Mouse (Mus musculus) embryonic facial prominence, embryonic 12.5 days (tissue): ENCODE data around the gene Uqcc2. TPM values are rescaled to one million over a fixed set of nuclear protein-coding genes. Genes with fewer than 3 reads are reported as not detected.

Experiments
- ATAC-seq: fragments of 200-750 bp; cut with Nextera tagmentation; 2 replicates; pipeline ENCODE4 v1.8.0; 2017; ENCODE audit not compliant: insufficient number of reproducible peaks, insufficient read depth, low FRiP score, low TSS enrichment
- H3K27ac ChIP-seq: fragments of 300-500 bp; sonication (generic); 2 replicates; pipeline ENCODE4 v1.5.1; 2016; ENCODE audit warnings: mild to moderate bottlenecking
- H3K27me3 ChIP-seq: fragments of 300-500 bp; sonication (generic); 2 replicates; pipeline ENCODE4 v1.6.1; 2016; ENCODE audit warnings: mild to moderate bottlenecking, moderate library complexity
- H3K36me3 ChIP-seq: fragments of 300-500 bp; sonication (generic); 2 replicates; pipeline ENCODE4 v1.6.1; 2016; ENCODE audit warnings: mild to moderate bottlenecking
- H3K4me1 ChIP-seq: fragments of 300-500 bp; sonication (generic); 2 replicates; pipeline ENCODE4 v1.6.1; 2016
- H3K4me2 ChIP-seq: fragments of 300-500 bp; sonication (generic); replicated peaks from 2 replicates; pipeline ENCODE4 v1.6.1; 2016; ENCODE audit warnings: mild to moderate bottlenecking, moderate library complexity
- H3K4me3 ChIP-seq: fragments of 300-500 bp; sonication (generic); 2 replicates; pipeline ENCODE4 v1.5.1; 2016; ENCODE audit warnings: mild to moderate bottlenecking
- H3K9ac ChIP-seq: fragments of 300-500 bp; sonication (generic); 2 replicates; pipeline ENCODE4 v1.6.1; 2016; ENCODE audit warnings: mild to moderate bottlenecking, moderate library complexity
- H3K9me3 ChIP-seq: fragments of 300-500 bp; sonication (generic); 2 replicates; pipeline ENCODE4 v1.6.1; 2016; ENCODE audit warnings: mild to moderate bottlenecking, moderate library complexity
- WGBS: fragments of 180-500 bp; shearing (Covaris S2); methylation state at CpG from one replicate; pipeline ENCODE4 v1.1.7; 2016; 5-methylcytosine and 5-hydroxymethylcytosine counted together
- polyA plus RNA-seq: library from polyadenylated mRNA; unstranded; fragments of >200 nt; fragmentation: Nextera tagmentation; extraction: Ambion mirVana; gene quantifications from 2 replicates; pipeline ENCODE4 v1.2.1, GENCODE M21; 2016

The Uqcc2 gene
- polyA plus RNA-seq, 1 experiment from 2014 or later, result 340 TPM

- Histone ChIP-seq H3K9me3 (no peaks in the 10 kb centered on the region), H3K27me3 (no peaks in the 10 kb centered on the region), H3K36me3 (peaks cover 55% of the 10 kb centered on the region), H3K4me1 (peaks cover 17% of the 10 kb centered on the region), H3K4me2 (no peak overlapping the region), H3K4me3 (no peak overlapping the region), H3K9ac (no peak overlapping the region), H3K27ac (no peak overlapping the region)
- 82% methylated on average over 7 of the region's 7 CpGs for WGBS
- ATAC-seq, result no peak
Measured at GRCm38 (mm10) chr17:27121781-27122180, 11.9 kb downstream of the Uqcc2 start.

- no peak overlapping the region for H3K4me3 ChIP-seq
- no peak overlapping the region for H3K4me2 ChIP-seq
- H3K27me3 ChIP-seq, result no peaks in the 10 kb centered on the region
- 48% methylated on average over 14 of the region's 14 CpGs for WGBS
- H3K4me1 ChIP-seq, result peaks cover 17% of the 10 kb centered on the region
- no peaks in the 10 kb centered on the region for H3K9me3 ChIP-seq
- no peak overlapping the region for H3K9ac ChIP-seq
- no peak overlapping the region for H3K27ac ChIP-seq
- no peak for ATAC-seq
- H3K36me3 ChIP-seq, result peaks cover 58% of the 10 kb centered on the region
Measured at GRCm38 (mm10) chr17:27121266-27121665, 12.4 kb downstream of the Uqcc2 start.

GRCm38 (mm10) chr17:27120561-27121024, 13.1 kb downstream of the Uqcc2 start:
- Histone ChIP-seq H3K4me1 (peaks cover 17% of the 10 kb centered on the region), H3K4me3 (no peak overlapping the region), H3K4me2 (0 out of 2 replicates have a peak overlapping the region, but pooled peaks have one; percentile 14), H3K9me3 (no peaks in the 10 kb centered on the region), H3K36me3 (peaks cover 60% of the 10 kb centered on the region), H3K9ac (0 out of 2 replicates have a peak overlapping the region, but pooled peaks have one; percentile 10), H3K27me3 (no peaks in the 10 kb centered on the region), H3K27ac (no peak overlapping the region)
- no peak for ATAC-seq
- 10% methylated on average over 18 of the region's 18 CpGs for WGBS

GRCm38 (mm10) chr17:27119954-27120353, 13.8 kb downstream of the Uqcc2 start:
- Histone ChIP-seq H3K9ac (no peak overlapping the region), H3K9me3 (no peaks in the 10 kb centered on the region), H3K4me3 (no peak overlapping the region), H3K27ac (no peak overlapping the region), H3K4me1 (peaks cover 15% of the 10 kb centered on the region), H3K36me3 (peaks cover 59% of the 10 kb centered on the region), H3K27me3 (no peaks in the 10 kb centered on the region), H3K4me2 (no peak overlapping the region)
- ATAC-seq, result no peak
- WGBS, result 64% methylated on average over 8 of the region's 8 CpGs

GRCm38 (mm10) chr17:27119540-27119895, 14.2 kb downstream of the Uqcc2 start:
- Histone ChIP-seq H3K9me3 (no peaks in the 10 kb centered on the region), H3K4me1 (peaks cover 15% of the 10 kb centered on the region), H3K27ac (no peak overlapping the region), H3K9ac (no peak overlapping the region), H3K4me2 (no peak overlapping the region), H3K27me3 (no peaks in the 10 kb centered on the region), H3K36me3 (peaks cover 57% of the 10 kb centered on the region), H3K4me3 (no peak overlapping the region)
- 78% methylated on average over 4 of the region's 4 CpGs for WGBS
- ATAC-seq, result no peak

- H3K9ac ChIP-seq, result no peak overlapping the region
- no peak overlapping the region for H3K27ac ChIP-seq
- no peaks in the 10 kb centered on the region for H3K9me3 ChIP-seq
- H3K4me3 ChIP-seq, result no peak overlapping the region
- no peak overlapping the region for H3K4me2 ChIP-seq
- ATAC-seq, result no peak
- H3K27me3 ChIP-seq, result no peaks in the 10 kb centered on the region
- H3K36me3 ChIP-seq, result peaks cover 53% of the 10 kb centered on the region
- WGBS, result 88% methylated on average over 25 of the region's 25 CpGs
- H3K4me1 ChIP-seq, result peaks cover 15% of the 10 kb centered on the region
Measured at GRCm38 (mm10) chr17:27118676-27119539, 14.8 kb downstream of the Uqcc2 start.

- no peak overlapping the region for H3K9ac ChIP-seq
- H3K27ac ChIP-seq, result no peak overlapping the region
- H3K4me2 ChIP-seq, result no peak overlapping the region
- H3K36me3 ChIP-seq, result 0 out of 2 replicates have a peak, but pooled peaks cover 13% of the 10 kb centered on the region
- ATAC-seq, result no peak
- WGBS, result 91% methylated on average over 7 of the region's 7 CpGs
- H3K9me3 ChIP-seq, result no peaks in the 10 kb centered on the region
- no peaks in the 10 kb centered on the region for H3K27me3 ChIP-seq
- H3K4me3 ChIP-seq, result no peak overlapping the region
- H3K4me1 ChIP-seq, result no peaks in the 10 kb centered on the region
Measured at GRCm38 (mm10) chr17:27110072-27110471, 23.6 kb downstream of the Uqcc2 start.

- 76% methylated on average over 6 of the region's 6 CpGs for WGBS
- Histone ChIP-seq H3K4me1 (no peaks in the 10 kb centered on the region), H3K36me3 (0 out of 2 replicates have a peak, but pooled peaks cover 12% of the 10 kb centered on the region), H3K4me3 (no peak overlapping the region), H3K9me3 (no peaks in the 10 kb centered on the region), H3K9ac (no peak overlapping the region), H3K27ac (no peak overlapping the region), H3K4me2 (no peak overlapping the region), H3K27me3 (no peaks in the 10 kb centered on the region)
- ATAC-seq, result no peak
Measured at GRCm38 (mm10) chr17:27107936-27108335, 25.8 kb downstream of the Uqcc2 start.

GRCm38 (mm10) chr17:27106745-27107144, 27.0 kb downstream of the Uqcc2 start:
- Histone ChIP-seq H3K4me1 (no peaks in the 10 kb centered on the region), H3K4me2 (no peak overlapping the region), H3K27me3 (no peaks in the 10 kb centered on the region), H3K9ac (no peak overlapping the region), H3K36me3 (0 out of 2 replicates have a peak, but pooled peaks cover 9% of the 10 kb centered on the region), H3K27ac (no peak overlapping the region), H3K9me3 (no peaks in the 10 kb centered on the region), H3K4me3 (no peak overlapping the region)
- 79% methylated on average over 9 of the region's 9 CpGs for WGBS
- ATAC-seq, result no peak

- no peak overlapping the region for H3K9ac ChIP-seq
- WGBS, result 78% methylated on average over 11 of the region's 18 CpGs
- no peak overlapping the region for H3K27ac ChIP-seq
- 0 out of 2 replicates have a peak, but pooled peaks cover 9% of the 10 kb centered on the region for H3K36me3 ChIP-seq
- no peaks in the 10 kb centered on the region for H3K9me3 ChIP-seq
- no peaks in the 10 kb centered on the region for H3K27me3 ChIP-seq
- H3K4me2 ChIP-seq, result no peak overlapping the region
- ATAC-seq, result no peak
- no peaks in the 10 kb centered on the region for H3K4me1 ChIP-seq
- no peak overlapping the region for H3K4me3 ChIP-seq
Measured at GRCm38 (mm10) chr17:27105698-27106470, 27.8 kb downstream of the Uqcc2 start.

GRCm38 (mm10) chr17:27101675-27102074, 32.0 kb downstream of the Uqcc2 start:
- ATAC-seq, result no peak
- Histone ChIP-seq H3K4me1 (no peaks in the 10 kb centered on the region), H3K4me2 (no peak overlapping the region), H3K9ac (no peak overlapping the region), H3K27me3 (no peaks in the 10 kb centered on the region), H3K4me3 (no peak overlapping the region), H3K27ac (no peak overlapping the region), H3K9me3 (no peaks in the 10 kb centered on the region), H3K36me3 (0 out of 2 replicates have a peak, but pooled peaks cover 4% of the 10 kb centered on the region)
- WGBS, result 73% methylated on average over 5 of the region's 5 CpGs
